Mouse (Mus musculus) kidney, adult 2 months (tissue): ENCODE measurements around the gene Bhlhe41.

Experiments
- CTCF ChIP-seq: fragments of 200-500 bp; conservative IDR thresholded peaks from 2 replicates; pipeline ENCODE4 v1.5.1; 2011; ENCODE audit warnings: low read depth, mild to moderate bottlenecking, control low read depth, low read length, moderate library complexity, mixed read lengths; ENCODE audit not compliant: insufficient read depth, insufficient read length
- POLR2A ChIP-seq: fragments of 200-500 bp; IDR thresholded peaks from one replicate; pipeline ENCODE4 v1.6.1; 2011; ENCODE audit warnings: low read depth, low read length, control low read depth

DNA sequence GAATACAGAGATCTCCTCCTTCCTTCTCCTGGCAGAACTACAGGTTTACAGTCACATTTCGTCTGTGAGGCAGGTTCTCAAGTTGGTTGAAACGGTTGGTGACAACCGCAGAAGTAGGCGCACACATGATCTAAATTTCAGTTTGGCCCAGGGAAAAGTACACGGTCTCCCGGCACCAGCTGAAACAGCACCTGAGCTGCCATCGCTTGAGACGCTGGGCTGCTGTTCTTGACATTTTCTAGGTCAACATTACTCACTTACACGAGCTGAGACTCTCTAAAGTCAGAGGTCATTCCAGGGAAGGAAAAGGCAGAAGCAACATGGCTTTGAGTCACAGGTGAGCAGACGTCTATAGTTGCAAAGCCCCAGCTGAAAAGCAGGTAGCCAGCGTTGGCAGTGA lies 13.4 kb downstream of the Bhlhe41 start:
- TF ChIP-seq POLR2A (no peak), CTCF (no peak)
